Mouse (Mus musculus): Measurements from ENCODE around the gene Bcl3.

- TF ChIP-seq USF1 (IDR thresholded peaks at IDR 0.05; ENCODE audit: low read depth, low read length), result no peak
- TF ChIP-seq CTCF (conservative IDR thresholded peaks at IDR 0.05 in 1 of 2, IDR thresholded peaks at IDR 0.05 in 1 of 2; ENCODE audit: low read depth in 2 of 2, low read length in 2 of 2), result no peak
- TF ChIP-seq RCOR1 (conservative IDR thresholded peaks at IDR 0.05; ENCODE audit: low read depth, low read length), result no peak
- no peak for TF ChIP-seq E2F4 (IDR thresholded peaks at IDR 0.05; ENCODE audit: insufficient replicate concordance, low read depth, low read length)
- peak; percentile 26; the same call in 1 of the 2 replicates for TF ChIP-seq TCF12 (IDR thresholded peaks at IDR 0.05; ENCODE audit: low read depth, low read length)
- TF ChIP-seq SIN3A (IDR thresholded peaks at IDR 0.05; ENCODE audit: low read length), result no peak
- no peak for TF ChIP-seq ETS1 (conservative IDR thresholded peaks at IDR 0.05; ENCODE audit: low read depth, low read length)
- TF ChIP-seq EP300 (IDR thresholded peaks at IDR 0.05; ENCODE audit: low read length), result no peak
- TF ChIP-seq HCFC1 (IDR thresholded peaks at IDR 0.05; ENCODE audit: low read depth, low read length), result no peak
Observed at GRCm38 (mm10) chr7:19818440-19818839, 4.1 kb downstream of the Bcl3 start.

All from CH12.LX (cell line).